Mouse (Mus musculus): ENCODE data around the gene Pxdc1.

- TF ChIP-seq CTCF (IDR thresholded peaks at IDR 0.05; ENCODE audit: borderline replicate concordance, insufficient read depth, low read length), result no peak
- TF ChIP-seq POLR2A (IDR thresholded peaks at IDR 0.05; ENCODE audit: low read depth, low read length), result no peak; the same call in 1 of the 2 replicates
These were observed 1.3 kb downstream of the Pxdc1 start for GRCm38 (mm10) chr13:34652016-34652352.

All from embryonic fibroblast, embryonic 13.5 days (primary cell).